Mouse (Mus musculus): ENCODE measurements around the gene Otop3.
A peak's percentile ranks its signal among the peaks of the same experiment; 100 is the strongest.

The Otop3 gene

GRCm38 (mm10) chr11:115319704-115320383 lies 14.7 kb upstream of the Otop3 start:
- DNase-seq, result no peak

- DNase-seq, result peak; percentile 53
Measured at GRCm38 (mm10) chr11:115321906-115322693, 12.4 kb upstream of the Otop3 start, which contains the start of gene Ush1g. TSS of gene Ush1g (minus strand) at chr11:115322041.

GRCm38 (mm10) chr11:115323354-115323753 lies 11.2 kb upstream of the Otop3 start:
- no peak for DNase-seq

DNA sequence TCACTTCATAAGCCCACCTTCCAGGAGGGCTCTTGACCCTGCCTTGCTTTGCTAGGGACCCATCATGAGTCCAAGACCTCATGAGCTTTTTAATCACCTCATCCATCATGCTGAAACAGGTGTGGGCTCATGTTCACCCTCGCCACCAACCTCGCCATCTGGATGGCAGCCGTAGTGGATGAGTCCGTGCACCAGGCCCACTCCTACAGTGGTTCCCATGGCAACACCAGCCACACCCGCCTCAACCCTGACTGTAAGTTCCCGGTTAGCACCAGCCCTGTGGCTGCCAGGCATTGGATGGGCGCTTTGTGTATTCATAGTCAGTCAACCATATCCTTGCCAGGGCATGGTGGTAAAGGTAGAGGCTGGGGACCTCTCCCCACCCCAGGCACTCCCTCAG lies 7.8 kb upstream of the Otop3 start:
- no peak for DNase-seq

DNA sequence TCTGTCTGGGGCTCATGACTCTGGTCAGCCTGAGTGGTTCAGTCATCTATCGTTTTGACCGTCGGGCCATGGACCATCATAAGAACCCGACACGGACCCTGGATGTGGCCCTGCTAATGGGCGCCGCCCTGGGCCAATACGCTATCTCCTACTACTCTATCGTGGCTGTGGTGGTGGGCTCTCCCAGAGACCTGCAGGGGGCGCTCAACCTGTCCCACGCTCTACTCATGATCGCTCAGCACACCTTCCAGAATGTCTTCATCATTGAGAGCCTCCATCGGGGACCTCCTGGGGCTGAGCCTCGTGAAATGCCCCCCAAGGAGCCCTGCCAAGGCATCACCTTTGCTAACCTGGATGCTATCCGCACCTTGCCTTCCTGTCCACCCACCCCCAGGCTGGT lies 5.2 kb upstream of the Otop3 start:
- DNase-seq, result no peak

DNA sequence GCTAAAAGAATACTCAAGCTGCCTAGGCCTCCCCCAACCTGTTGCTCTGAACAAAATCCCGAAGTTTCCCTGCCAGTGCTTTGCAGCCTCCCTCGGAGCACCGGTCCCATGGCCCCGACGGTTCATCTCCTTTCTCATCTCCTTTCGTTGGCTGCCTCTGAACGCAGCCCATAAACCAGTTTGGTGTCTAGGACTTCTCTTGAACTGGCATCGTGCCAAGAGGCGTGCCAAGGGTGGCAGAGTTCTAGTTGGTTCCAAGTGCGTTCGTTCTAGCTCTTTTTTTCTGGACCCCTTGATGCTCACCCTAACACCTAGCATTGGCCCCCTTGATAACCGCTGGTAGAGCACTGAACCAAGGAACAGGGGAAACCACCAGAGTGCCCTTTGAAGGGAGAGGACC lies 692 bp downstream of the Otop3 start:
- peak; percentile 42 for DNase-seq

DNA sequence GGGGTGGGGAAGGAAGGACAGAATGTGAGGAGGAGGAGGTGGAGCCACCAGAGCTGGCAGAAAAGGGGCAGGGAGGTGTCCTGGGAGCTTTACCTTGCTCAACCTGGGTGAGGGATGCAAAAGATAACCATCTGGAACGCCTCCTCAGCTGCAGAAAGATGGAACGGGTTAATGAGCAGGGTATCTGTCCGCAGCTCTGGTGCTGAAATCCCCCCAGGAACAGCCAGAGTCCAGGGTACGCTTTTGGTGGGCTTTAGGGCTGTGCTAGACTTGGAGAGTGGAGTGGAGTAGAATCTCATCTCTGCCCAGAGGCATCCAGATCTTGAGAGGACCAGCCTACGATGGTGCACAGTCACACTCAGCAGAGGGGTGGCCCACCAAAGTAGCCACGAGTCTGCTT lies 1.6 kb downstream of the Otop3 start:
- DNase-seq, result no peak

- no peak for DNase-seq
Measured at GRCm38 (mm10) chr11:115337350-115337749, 2.8 kb downstream of the Otop3 start.

- DNase-seq, result no peak
Measured at GRCm38 (mm10) chr11:115337826-115338225, 3.3 kb downstream of the Otop3 start.

DNA sequence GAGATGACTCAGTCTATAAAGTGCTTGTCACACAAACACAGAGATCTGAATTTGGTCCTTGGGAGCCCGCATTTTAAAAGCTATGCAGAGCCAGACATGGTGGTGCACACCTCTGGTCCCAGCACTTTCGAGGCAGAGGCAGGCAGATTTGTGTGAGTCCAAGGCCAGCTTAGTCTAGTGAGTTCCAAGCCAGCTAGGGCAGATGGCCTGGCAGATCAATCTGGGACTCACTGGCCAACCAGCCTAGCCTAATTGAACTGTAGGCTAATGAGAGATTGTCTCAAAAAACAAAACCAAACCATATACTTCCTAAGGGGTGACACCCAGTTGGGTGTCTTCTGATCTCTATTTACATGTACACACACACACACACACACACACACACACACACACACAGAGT lies 6.7 kb downstream of the Otop3 start:
- DNase-seq, result no peak

- DNase-seq, result no peak
Measured at GRCm38 (mm10) chr11:115341866-115342265, 7.3 kb downstream of the Otop3 start.

GRCm38 (mm10) chr11:115344967-115345366 lies 10.4 kb downstream of the Otop3 start:
- DNase-seq, result no peak

DNA sequence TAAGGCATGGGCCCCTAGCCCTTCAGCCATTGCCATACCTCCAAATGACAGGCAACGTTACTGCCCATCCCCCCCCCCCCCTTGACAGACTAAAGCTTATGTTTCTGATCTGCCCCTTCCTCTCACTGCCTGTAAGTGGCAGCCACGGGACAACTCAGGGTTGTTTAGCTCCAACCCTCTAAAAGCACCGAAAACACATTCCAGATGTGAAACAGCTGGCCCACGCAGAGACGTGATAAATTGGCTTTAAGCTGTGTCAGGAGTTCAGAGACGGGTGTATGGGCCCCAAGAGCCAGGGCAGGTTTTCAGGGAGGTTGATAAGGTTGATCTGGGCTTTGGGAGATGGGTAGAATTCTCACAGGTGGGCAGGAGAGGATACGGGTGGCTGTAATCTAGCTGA lies 11.0 kb downstream of the Otop3 start:
- DNase-seq, result no peak

DNA sequence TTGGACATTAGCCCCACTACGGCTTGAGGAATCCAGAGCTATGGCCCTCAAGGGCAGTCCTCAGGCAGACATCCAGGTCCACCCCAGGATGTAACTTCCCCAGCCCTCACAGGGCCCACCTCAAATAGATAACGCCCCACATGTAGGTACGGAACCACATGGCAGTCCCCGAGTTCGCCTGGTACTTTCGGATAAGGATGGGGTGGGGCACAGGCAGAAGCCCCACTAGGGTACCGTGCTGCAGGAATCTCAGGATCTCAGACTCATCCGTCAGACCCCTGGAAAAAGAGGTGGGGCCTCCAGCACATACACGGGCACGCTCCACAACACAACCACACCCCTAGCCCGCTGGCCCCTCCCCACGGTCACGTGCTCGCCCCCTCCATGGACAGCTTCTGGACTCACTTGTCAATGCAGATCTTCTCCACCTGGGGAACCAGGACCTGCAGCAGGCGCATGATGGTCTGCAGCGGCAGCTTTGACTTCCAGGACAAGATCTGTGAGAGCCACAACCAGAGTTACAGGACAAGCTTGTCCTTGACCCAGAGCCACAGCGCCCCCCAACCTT lies 14.2 kb downstream of the Otop3 start:
- DNase-seq, result no peak

DNA sequence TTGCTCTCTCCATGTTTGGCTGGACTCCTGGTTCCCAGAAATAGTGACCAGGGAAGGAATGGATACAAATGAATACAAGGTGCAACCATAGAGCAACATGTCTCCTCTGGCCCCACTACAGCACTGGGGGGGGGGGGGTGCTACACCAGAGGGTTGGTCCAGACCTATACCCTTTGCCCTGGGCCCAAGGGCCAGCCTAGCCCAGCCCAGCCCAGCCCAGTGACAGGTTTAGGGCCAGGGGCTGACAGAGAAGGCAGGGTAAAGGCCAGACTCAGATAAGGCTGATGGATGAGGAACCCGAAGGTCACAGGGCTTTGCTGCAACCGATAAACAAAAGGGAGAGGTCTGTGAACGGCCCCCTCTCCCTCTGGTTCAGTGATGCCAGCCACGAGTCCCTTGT lies 15.4 kb downstream of the Otop3 start:
- no peak for DNase-seq

GRCm38 (mm10) chr11:115353375-115353774 lies 18.8 kb downstream of the Otop3 start:
- no peak for DNase-seq

GRCm38 (mm10) chr11:115354183-115354582 lies 19.7 kb downstream of the Otop3 start:
- peak; percentile 66 for DNase-seq

GRCm38 (mm10) chr11:115358468-115358867 lies 23.9 kb downstream of the Otop3 start:
- DNase-seq, result peak; percentile 81

GRCm38 (mm10) chr11:115359293-115359692 lies 24.8 kb downstream of the Otop3 start:
- no peak for DNase-seq

DNA sequence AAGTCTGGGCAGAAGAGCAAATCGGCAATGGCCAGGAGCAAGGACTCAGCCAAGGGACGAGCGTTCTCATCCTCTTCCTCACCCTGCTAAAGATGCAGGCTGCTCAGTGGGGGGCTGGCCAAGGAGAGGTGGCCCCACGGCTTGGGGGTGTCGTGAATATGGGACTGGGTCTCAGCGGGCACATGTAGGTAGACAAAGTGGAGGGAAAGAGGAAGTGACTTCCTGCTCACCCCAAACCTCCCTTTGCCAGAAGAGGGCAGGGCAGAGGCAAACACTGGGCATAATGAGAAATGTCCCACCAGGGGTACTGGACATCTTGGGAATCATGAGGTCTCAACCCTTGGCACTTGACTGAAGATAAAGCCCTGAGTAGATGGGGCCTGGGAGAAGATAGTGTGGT lies 25.2 kb downstream of the Otop3 start:
- no peak for DNase-seq

DNA sequence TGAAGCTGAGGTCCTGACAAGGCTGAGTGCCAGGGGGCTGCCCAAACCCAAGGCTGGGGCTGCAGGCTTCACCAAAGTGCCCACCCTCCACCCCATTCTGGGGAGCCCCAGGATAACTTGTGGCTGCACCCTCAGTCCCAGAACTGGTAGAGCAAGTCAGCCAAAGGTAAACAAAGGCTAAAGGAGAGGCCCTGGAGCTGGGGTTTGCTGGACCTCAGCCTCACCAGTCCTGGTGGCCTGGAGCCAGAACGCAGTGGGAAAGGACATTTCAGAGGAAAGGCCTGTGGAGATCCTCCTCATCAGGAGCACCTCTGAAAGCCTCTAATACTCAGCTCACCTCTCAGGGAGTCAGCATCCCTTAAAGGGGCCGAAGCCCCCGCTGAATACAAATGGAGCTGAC lies 29.6 kb downstream of the Otop3 start:
- DNase-seq, result no peak

GRCm38 (mm10) chr11:115366039-115366705 lies 31.6 kb downstream of the Otop3 start:
- DNase-seq, result no peak

GRCm38 (mm10) chr11:115366706-115367394 lies 32.3 kb downstream of the Otop3 start:
- no peak for DNase-seq

Data from kidney, adult 18-20 months (tissue).